Mouse (Mus musculus) forebrain, embryonic 10.5 days (tissue): ENCODE results near the gene Rpap3. TPM values are rescaled to one million over a fixed set of nuclear protein-coding genes. Genes with fewer than 3 reads are reported as not detected.

Experiments used
- DNase-seq: peaks from one replicate; pipeline ENCODE4 v3.0.0-alpha.2; 2017; ENCODE audit warnings: low spot score; ENCODE audit errors: extremely low spot score
- H3K27ac ChIP-seq: fragments of 300-500 bp; sonication (generic); 2 replicates; pipeline ENCODE4 v1.5.1; 2016; ENCODE audit warnings: mild to moderate bottlenecking
- H3K27me3 ChIP-seq: fragments of 300-500 bp; sonication (generic); 2 replicates; pipeline ENCODE4 v1.6.1; 2016; ENCODE audit warnings: mild to moderate bottlenecking; ENCODE audit not compliant: poor library complexity, severe bottlenecking
- H3K36me3 ChIP-seq: fragments of 300-500 bp; sonication (generic); replicated peaks from 2 replicates; pipeline ENCODE4 v1.6.1; 2016; ENCODE audit warnings: mild to moderate bottlenecking, moderate library complexity
- H3K4me1 ChIP-seq: fragments of 300-500 bp; sonication (generic); 2 replicates; pipeline ENCODE4 v1.6.1; 2016
- H3K4me3 ChIP-seq: fragments of 300-500 bp; sonication (generic); 2 replicates; pipeline ENCODE4 v1.5.1; 2016; ENCODE audit warnings: mild to moderate bottlenecking, moderate library complexity
- H3K9me3 ChIP-seq: fragments of 300-500 bp; sonication (generic); 2 replicates; pipeline ENCODE4 v1.6.1; 2016; ENCODE audit warnings: mild to moderate bottlenecking, moderate library complexity
- WGBS: fragments of 180-500 bp; shearing (Covaris S2); methylation state at CpG from one replicate; pipeline ENCODE4 v1.1.7; 2016; 5-methylcytosine and 5-hydroxymethylcytosine counted together
- polyA plus RNA-seq: library from polyadenylated mRNA; unstranded; fragments of >200 nt; fragmentation: Nextera tagmentation; extraction: Ambion mirVana; gene quantifications from 2 replicates; pipeline ENCODE4 v1.2.1, GENCODE M21; 2016

Gene Rpap3
- polyA plus RNA-seq, 1 experiment from 2014 or later: 41.9 TPM

- no peak for DNase-seq
- no peaks in the 10 kb centered on the region for H3K27me3 ChIP-seq
- H3K9me3 ChIP-seq: no peaks in the 10 kb centered on the region
- H3K4me3 ChIP-seq: no peak overlapping the region
- 79% methylated on average over 26 of the region's 26 CpGs for WGBS
- H3K4me1 ChIP-seq: peaks cover 10% of the 10 kb centered on the region
- H3K36me3 ChIP-seq: no peaks in the 10 kb centered on the region
- no peak overlapping the region for H3K27ac ChIP-seq
Measured at GRCm38 (mm10) chr15:97657856-97658754, 47.5 kb downstream of the Rpap3 start.

GRCm38 (mm10) chr15:97657420-97657819 is 48.2 kb downstream of the Rpap3 start:
- no peak for DNase-seq
- WGBS: 95% methylated on average over 14 of the region's 14 CpGs
- H3K9me3 ChIP-seq: no peaks in the 10 kb centered on the region
- H3K27ac ChIP-seq: no peak overlapping the region
- peaks cover 10% of the 10 kb centered on the region for H3K4me1 ChIP-seq
- no peak overlapping the region for H3K4me3 ChIP-seq
- H3K36me3 ChIP-seq: no peaks in the 10 kb centered on the region
- H3K27me3 ChIP-seq: no peaks in the 10 kb centered on the region

- no peak for DNase-seq
- 78% methylated on average over 4 of the region's 4 CpGs for WGBS
- Histone ChIP-seq H3K36me3 (no peaks in the 10 kb centered on the region), H3K4me3 (no peak overlapping the region), H3K27ac (no peak overlapping the region), H3K4me1 (peaks cover 8% of the 10 kb centered on the region), H3K27me3 (no peaks in the 10 kb centered on the region), H3K9me3 (no peaks in the 10 kb centered on the region; the same call in 1 of the 2 replicates)
Measured at GRCm38 (mm10) chr15:97649726-97650125, 55.9 kb downstream of the Rpap3 start.

- H3K4me1 ChIP-seq: peaks cover 8% of the 10 kb centered on the region
- H3K9me3 ChIP-seq: no peaks in the 10 kb centered on the region; the same call in 1 of the 2 replicates
- no peaks in the 10 kb centered on the region for H3K36me3 ChIP-seq
- DNase-seq: no peak
- H3K4me3 ChIP-seq: no peak overlapping the region
- H3K27ac ChIP-seq: no peak overlapping the region
- WGBS: 84% methylated on average over 18 of the region's 18 CpGs
- H3K27me3 ChIP-seq: no peaks in the 10 kb centered on the region
Measured at GRCm38 (mm10) chr15:97648176-97648575, 57.4 kb downstream of the Rpap3 start.

GRCm38 (mm10) chr15:97646426-97646825 is 59.2 kb downstream of the Rpap3 start:
- H3K36me3 ChIP-seq: no peaks in the 10 kb centered on the region
- 61% methylated on average over 7 of the region's 7 CpGs for WGBS
- H3K9me3 ChIP-seq: no peaks in the 10 kb centered on the region; the same call in 1 of the 2 replicates
- no peak overlapping the region for H3K27ac ChIP-seq
- peaks cover 8% of the 10 kb centered on the region for H3K4me1 ChIP-seq
- no peak for DNase-seq
- no peaks in the 10 kb centered on the region for H3K27me3 ChIP-seq
- H3K4me3 ChIP-seq: no peak overlapping the region

- H3K4me1 ChIP-seq: peaks cover 8% of the 10 kb centered on the region
Measured at GRCm38 (mm10) chr15:97643986-97644385, 61.6 kb downstream of the Rpap3 start.

More at GRCm38 (mm10) chr15:97643986-97644385, 61.6 kb downstream of the Rpap3 start:
- Histone ChIP-seq H3K27me3 (no peaks in the 10 kb centered on the region), H3K36me3 (no peaks in the 10 kb centered on the region), H3K27ac (no peak overlapping the region), H3K9me3 (peaks cover 10% of the 10 kb centered on the region; the same call in 1 of the 2 replicates), H3K4me3 (no peak overlapping the region)
- no peak for DNase-seq
- 85% methylated on average over 4 of the region's 4 CpGs for WGBS

Other genes starting within 250 kb of the Rpap3 start
- 0.11 and 0.12 TPM in 2 replicates for gene Endou, start 25.5 kb upstream of the Rpap3 start, polyA plus RNA-seq
- 5.4 and 6.3 TPM in 2 replicates for gene Rapgef3, start 62.1 kb upstream of the Rpap3 start, polyA plus RNA-seq
- gene Slc48a1, start 72.7 kb upstream of the Rpap3 start, polyA plus RNA-seq: 28.7 and 32.2 TPM in 2 replicates
- 21.6 and 25.3 TPM in 2 replicates for gene Hdac7, start 138.7 kb upstream of the Rpap3 start, polyA plus RNA-seq
- gene Vdr, start 204.8 kb upstream of the Rpap3 start, polyA plus RNA-seq: 0.49 and 0.67 TPM in 2 replicates